Mouse (Mus musculus) testis, adult 2 months (tissue): ENCODE data around the gene Havcr1.

Experiments used
- CTCF ChIP-seq: fragments of 200-500 bp; IDR thresholded peaks from 2 replicates; pipeline ENCODE4 v1.5.1; 2012; ENCODE audit warnings: low read depth, mild to moderate bottlenecking, inconsistent platforms, low read length, moderate library complexity; ENCODE audit not compliant: control insufficient read depth, insufficient read depth, insufficient replicate concordance
- POLR2A ChIP-seq: fragments of 200-500 bp; IDR thresholded peaks from 2 replicates; pipeline ENCODE4 v1.6.1; 2012; ENCODE audit warnings: low read depth, mild to moderate bottlenecking, inconsistent platforms, low read length, moderate library complexity; ENCODE audit not compliant: control insufficient read depth

GRCm38 (mm10) chr11:46810511-46810910 lies 75.6 kb downstream of the Havcr1 start, which contains the start of gene Timd4:
- TF ChIP-seq CTCF (no peak), POLR2A (no peak)
